24 mouse cellular contexts compared by ENCODE assay signal in the genomic region with DNA sequence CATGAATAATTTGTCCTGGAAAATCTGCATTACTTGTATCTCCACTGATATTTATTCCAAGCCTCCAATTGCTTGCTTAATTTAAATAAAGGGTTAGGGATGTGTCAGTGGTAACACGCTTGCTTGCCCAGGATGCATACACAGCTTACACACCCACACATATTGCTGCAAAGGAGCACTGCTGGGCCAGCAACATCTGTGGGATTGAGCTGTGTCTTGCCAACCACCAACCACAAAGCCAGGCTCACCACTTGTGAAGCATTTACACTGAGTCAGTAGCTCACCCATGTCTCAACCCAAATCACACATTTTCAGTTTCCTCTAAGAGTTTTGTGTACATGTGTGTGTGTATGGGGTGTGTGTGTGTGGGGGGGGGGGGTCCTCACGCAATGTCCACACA.
DNase-seq lines count a peak whose midpoint lies in the region; ATAC-seq and TF ChIP-seq lines count a peak whose summit lies in the region.
"Had no signal": no experiment of that assay in that cellular context is flagged by ENCODE, and none has a peak within 500 bp of the region (broad histone marks: within the 10 kb centered on the region; RNA-seq: fewer than 3 reads in every experiment).

No protein-coding gene starts in this region.

- no peaks in the 10 kb centered on the region for H3K4me1 ChIP-seq in midbrain, postnatal 0 days (ENCODE audit: insufficient read depth, low read length)
- H3K4me1 ChIP-seq: embryonic facial prominence, embryonic 13.5 days; forebrain, embryonic 10.5 days; heart, embryonic 12.5 days; hindbrain, embryonic 12.5 days had no signal

- no peak overlapping the region for H3K4me2 ChIP-seq in midbrain, postnatal 0 days (ENCODE audit: low read depth, low read length, poor library complexity, severe bottlenecking)
- H3K4me2 ChIP-seq: embryonic facial prominence, embryonic 13.5 days; heart, embryonic 12.5 days; hindbrain, embryonic 12.5 days had no signal

- no peak overlapping the region for H3K27ac ChIP-seq in midbrain, postnatal 0 days (ENCODE audit: low read depth, low read length)
- H3K27ac ChIP-seq: embryonic facial prominence, embryonic 13.5 days; forebrain, embryonic 10.5 days; gastrocnemius, adult 2 months; hindbrain, embryonic 12.5 days had no signal

- DNase-seq in frontal cortex, postnatal 14 days (ENCODE audit: low spot score in 2 of 2) = no peak
- peak; percentile 30 for DNase-seq in right cerebral cortex, adult 18-20 months
- DNase-seq in right cerebral cortex, postnatal 4 days = no peak
- peak; percentile 73 for DNase-seq in 3T3-L1 (ENCODE audit: low read depth, low spot score)
- DNase-seq in brain, adult 2 months (ENCODE audit: low read depth, low spot score) = peak; percentile 65
- no peak for DNase-seq in cerebellum, adult 9-11 months
- DNase-seq in midbrain, postnatal 0 days (ENCODE audit: low spot score) = no peak
- DNase-seq: adrenal gland, adult 2 months; adrenal gland, postnatal 25 days; cerebellum, adult 8-10 months; cerebellum, postnatal 25 days; gastrocnemius, adult 2 months; gastrocnemius, postnatal 25 days; heart, postnatal 36 days had no signal

- TF ChIP-seq CTCF in midbrain, postnatal 0 days (IDR thresholded peaks at IDR 0.05) = no peak

- no peaks in the 10 kb centered on the region for H3K27me3 ChIP-seq in midbrain, postnatal 0 days (ENCODE audit: insufficient read depth, low read length)
- H3K27me3 ChIP-seq: CH12.LX; embryonic facial prominence, embryonic 13.5 days; heart, embryonic 12.5 days; hindbrain, embryonic 12.5 days had no signal

- 85% methylated on average over 2 of the region's 2 CpGs for WGBS in midbrain, postnatal 0 days

- no peak overlapping the region for H3K9ac ChIP-seq in midbrain, postnatal 0 days (replicated peaks; ENCODE audit: low read length, poor library complexity, severe bottlenecking)
- H3K9ac ChIP-seq: embryonic facial prominence, embryonic 13.5 days; heart, embryonic 12.5 days; hindbrain, embryonic 12.5 days had no signal

- H3K36me3 ChIP-seq in midbrain, postnatal 0 days (ENCODE audit: insufficient read depth, low read length) = no peaks in the 10 kb centered on the region
- H3K36me3 ChIP-seq: embryonic facial prominence, embryonic 13.5 days; forebrain, embryonic 10.5 days; heart, embryonic 12.5 days; hindbrain, embryonic 12.5 days had no signal

- no peak overlapping the region for H3K4me3 ChIP-seq in midbrain, postnatal 0 days (ENCODE audit: low read depth, low read length)
- H3K4me3 ChIP-seq: embryonic facial prominence, embryonic 13.5 days; forebrain, embryonic 10.5 days; gastrocnemius, adult 2 months; heart, embryonic 12.5 days; hindbrain, embryonic 12.5 days had no signal

- peak; percentile 79 for ATAC-seq in frontal cortex, adult (ENCODE audit: low TSS enrichment)
- ATAC-seq in midbrain, postnatal 0 days (ENCODE audit: low FRiP score) = no peak
- ATAC-seq: forebrain, embryonic 14.5 days; hindbrain, embryonic 16.5 days; inflammation-experienced regulatory T-cells, adult 6 months; intestine, postnatal 0 days had no signal

- H3K9me3 ChIP-seq in midbrain, postnatal 0 days (ENCODE audit: low read length) = no peaks in the 10 kb centered on the region
- H3K9me3 ChIP-seq: embryonic facial prominence, embryonic 13.5 days; forebrain, embryonic 10.5 days; heart, embryonic 12.5 days; hindbrain, embryonic 12.5 days had no signal

Comparison
In these comparisons a context has a peak if more than half of its experiments do, and no peak if none do; other contexts are left out.
1. DNase-seq: peak in right cerebral cortex, adult 18-20 months (single experiment), 3T3-L1 (single experiment) and brain, adult 2 months (single experiment); none in frontal cortex, postnatal 14 days (0 of 2), right cerebral cortex, postnatal 4 days (single experiment), cerebellum, adult 9-11 months (single experiment) and midbrain, postnatal 0 days (single experiment).